Mouse (Mus musculus) left cerebral cortex, postnatal 14 days (tissue): ENCODE measurements at regions not wholly inside any gene's neighbourhood (a gene's known extent, or its start where the extent isn't known, plus 50 kb on each side); places are given as distances from the start of the nearest gene placed in this dataset.

Experiments
- DNase-seq, 2 experiments: peaks; one replicate each; pipeline ENCODE4 v3.0.0; 2021 to 2022; ENCODE audit warnings: low spot score in 2 of 2, mixed read lengths in 1 of 2
- intact Hi-C: fragments of 180-260 bp; cut with DNase I; formaldehyde crosslinking; loops from one replicate; pipeline ENCODE4 v1.15.1; 2025

- intact Hi-C loops: no loop called here
- DNase-seq: no peak
These were observed 58.6 kb upstream of the Grip1 start for GRCm38 (mm10) chr10:119395048-119395447.

DNA sequence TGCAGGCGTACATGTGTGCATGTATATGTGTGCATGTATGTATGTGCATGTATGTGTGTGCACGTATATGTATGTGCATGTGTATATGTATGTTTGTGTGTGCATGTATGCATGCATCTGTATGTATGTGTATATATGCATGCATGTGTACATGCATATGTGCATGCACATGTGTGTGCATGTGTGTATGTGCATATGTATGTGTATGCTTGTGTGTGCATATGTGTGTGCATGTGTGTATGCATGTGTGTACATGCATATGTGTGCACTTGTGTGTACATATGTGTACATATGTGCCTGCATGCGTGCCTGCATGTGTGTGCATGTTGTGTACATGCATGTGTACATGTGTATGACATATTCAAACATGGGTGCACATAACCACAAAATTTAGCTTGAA is 65.7 kb upstream of the Grip1 start:
- intact Hi-C loops: no loop called here

DNA sequence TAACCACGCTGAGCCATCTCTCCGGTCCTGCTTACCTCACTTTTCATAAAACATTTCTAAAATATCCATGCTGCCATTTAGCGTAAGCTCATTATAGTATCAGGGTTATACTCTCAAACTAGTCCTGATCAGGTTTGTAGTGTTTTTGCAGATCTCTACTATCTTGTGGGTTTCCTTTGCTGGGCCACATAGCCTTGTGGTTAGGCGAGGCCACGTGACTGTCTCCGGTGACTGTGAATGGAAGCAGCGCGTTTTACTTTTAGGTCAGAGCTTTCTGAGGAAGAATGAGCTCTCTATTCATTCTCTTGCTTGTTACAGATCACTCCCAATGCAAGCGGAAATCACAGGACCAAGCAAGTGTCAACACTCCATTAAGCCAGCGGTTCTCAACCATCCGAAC is 71.4 kb upstream of the Grip1 start:
- DNase-seq: no peak
- intact Hi-C loops: no loop called here

More for the DNA sequence above, 65.7 kb upstream of the Grip1 start:
- no peak for DNase-seq

GRCm38 (mm10) chr10:119368566-119368965 is 85.1 kb upstream of the Grip1 start:
- no peak for DNase-seq
- intact Hi-C loops: no loop called here

DNA sequence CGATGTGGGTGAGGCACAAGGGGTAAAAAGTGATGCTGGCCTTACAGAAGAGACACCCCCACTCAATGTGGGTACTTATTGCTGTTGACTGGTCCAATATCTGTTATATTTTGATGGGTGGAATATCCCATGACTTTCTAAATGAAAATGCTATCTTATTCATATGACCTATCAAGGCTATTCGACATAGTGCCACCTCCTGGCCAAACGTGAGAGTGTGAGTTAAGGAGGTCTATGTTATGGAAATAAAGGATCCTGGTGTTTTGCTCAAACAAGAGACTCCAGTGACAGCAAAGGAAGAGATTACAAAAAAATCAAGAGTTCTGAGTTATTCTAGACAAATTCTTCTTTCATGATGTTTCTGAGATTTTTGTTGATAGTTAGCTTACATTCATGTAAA is 90.0 kb upstream of the Grip1 start:
- intact Hi-C loops: no loop called here
- DNase-seq: peak in 1 of 2 experiments; percentile 41

- DNase-seq: peak; percentile 12 to 40
- intact Hi-C loops: no loop called here
These were observed 94.8 kb upstream of the Grip1 start for GRCm38 (mm10) chr10:119358730-119359292.

DNA sequence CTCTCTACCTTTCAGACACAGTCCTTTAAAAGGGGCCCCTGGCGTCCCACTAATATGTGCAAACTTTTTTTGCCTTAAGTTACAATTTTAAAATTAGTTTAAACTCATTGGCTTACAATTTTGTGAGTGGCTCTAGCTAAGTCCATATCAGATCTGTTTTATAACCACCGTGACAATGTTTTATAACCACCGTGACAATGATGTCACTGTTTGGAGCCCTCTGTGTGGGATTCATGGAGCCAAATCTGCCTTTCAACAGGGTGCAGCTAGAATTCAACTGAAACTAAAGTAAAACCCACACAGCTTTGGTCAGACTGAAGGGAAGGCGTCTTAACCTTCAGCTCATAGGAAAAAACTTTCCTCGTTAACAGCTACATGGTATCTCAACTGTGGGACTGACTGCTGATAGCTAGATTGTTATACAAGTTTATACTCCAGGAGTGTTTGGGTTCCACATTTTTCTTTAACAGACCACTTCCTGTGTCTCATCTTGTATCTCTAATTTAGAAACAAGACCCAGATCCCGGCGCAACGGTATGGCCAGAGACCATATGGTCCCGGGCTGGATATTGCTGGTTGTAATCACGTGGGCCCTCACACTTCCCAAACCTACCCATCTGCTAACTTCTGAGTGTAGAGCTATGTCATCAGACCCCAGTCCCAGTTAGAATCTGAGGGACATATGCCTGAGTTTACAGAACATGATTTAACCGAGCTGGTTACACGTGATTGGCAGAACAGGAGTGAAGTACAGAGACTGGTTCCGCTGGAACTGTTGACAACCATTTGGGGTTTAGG is 102.7 kb upstream of the Cand1 start:
- intact Hi-C loops: no loop called here

GRCm38 (mm10) chr10:119340323-119340722 is 100.5 kb upstream of the Cand1 start:
- DNase-seq: no peak
- intact Hi-C loops: no loop called here

More for the DNA sequence above, 102.7 kb upstream of the Cand1 start:
- peak; percentile 45 to 49 for DNase-seq

DNA sequence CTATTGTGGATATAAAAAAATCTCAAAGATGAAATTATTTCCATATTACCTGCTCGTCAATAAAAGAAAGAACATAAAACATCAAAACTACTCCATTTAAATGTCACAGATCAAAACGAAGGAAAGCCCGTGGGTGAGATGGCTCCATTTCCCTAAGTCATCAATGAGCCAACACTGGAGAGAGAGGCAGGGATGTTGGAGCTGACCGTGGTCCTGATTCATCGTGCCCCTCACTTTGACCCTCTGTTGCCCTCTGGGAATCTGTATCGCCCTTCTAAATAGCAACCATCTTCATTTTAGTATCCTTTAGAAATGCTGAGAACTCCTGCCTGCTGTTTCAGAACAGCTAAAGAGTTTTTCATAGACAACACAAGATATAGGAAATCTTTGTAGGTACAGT is 87.1 kb upstream of the Cand1 start:
- no peak for DNase-seq
- intact Hi-C loops: no loop called here

GRCm38 (mm10) chr10:119319953-119320352 is 80.1 kb upstream of the Cand1 start:
- no peak for DNase-seq
- intact Hi-C loops: no loop called here

DNA sequence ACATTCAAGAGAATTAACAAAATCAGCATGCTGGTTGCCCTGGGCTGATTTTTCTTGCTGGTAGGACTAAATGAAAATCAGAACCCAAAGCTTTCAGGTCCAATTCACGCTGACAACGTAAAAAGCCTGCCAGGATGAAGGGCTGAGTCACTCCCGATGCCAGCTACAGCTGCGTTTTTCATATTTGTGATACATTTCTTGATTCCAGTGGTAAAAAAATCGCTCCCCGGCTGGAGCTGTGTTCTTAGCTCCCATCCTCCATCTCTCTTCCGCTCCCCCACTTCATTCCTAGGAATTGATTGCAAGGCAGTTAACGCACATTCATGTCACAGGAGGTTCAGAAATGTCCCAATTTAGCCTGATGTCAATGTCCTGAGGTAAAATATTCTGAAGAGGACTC is 78.6 kb upstream of the Cand1 start:
- intact Hi-C loops: no loop called here
- peak; percentile 14 to 32 for DNase-seq

DNA sequence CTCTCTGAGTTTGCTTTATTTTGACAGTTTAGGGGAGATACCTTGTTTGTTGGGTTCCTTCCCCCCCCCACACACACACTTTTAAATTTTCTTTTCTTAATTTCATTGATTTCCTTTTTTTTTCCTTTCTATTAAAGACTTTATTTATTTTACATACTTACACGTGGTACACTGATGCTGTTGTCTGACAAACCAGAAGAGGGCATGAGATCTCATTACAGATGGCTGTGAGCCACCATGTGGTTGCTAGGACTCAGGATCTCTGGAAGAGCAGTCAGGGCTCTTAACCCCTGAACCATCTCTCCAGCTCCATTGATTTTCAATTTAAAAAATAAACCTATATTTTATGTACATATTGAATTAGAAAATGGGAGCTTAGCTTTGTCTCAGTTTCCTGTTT is 71.7 kb upstream of the Cand1 start:
- intact Hi-C loops: no loop called here
- DNase-seq: no peak

DNA sequence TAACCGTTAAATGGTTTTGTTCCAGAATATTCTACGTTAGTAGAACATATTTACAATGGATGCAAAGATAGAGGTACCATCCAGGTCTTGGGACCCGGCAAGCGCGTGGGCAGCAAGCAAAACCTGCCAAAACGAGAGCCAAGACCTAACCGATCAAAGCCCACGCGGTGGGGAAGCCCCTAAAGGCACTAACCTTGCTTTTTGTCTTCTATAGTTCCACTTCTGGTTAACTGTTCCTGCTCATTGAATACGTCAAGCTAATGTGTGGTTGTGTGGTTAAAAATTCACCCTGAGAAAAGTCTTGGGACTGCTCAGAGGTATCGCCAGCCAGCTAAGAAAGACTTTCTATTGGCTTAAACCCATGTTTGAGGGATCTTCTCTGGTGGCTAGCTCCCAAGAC is 55.9 kb upstream of the Cand1 start:
- intact Hi-C loops: loop anchor here (5.0 kb wide), 1 partner anchor 347 kb away; no protein-coding TSS in a partner anchor
- DNase-seq: no peak

GRCm38 (mm10) chr10:119294454-119295149 is 54.7 kb upstream of the Cand1 start:
- intact Hi-C loops: loop anchor here (5.0 kb wide), 1 partner anchor 348 kb away; no protein-coding TSS in a partner anchor
- peak; percentile 35 to 37 for DNase-seq

DNA sequence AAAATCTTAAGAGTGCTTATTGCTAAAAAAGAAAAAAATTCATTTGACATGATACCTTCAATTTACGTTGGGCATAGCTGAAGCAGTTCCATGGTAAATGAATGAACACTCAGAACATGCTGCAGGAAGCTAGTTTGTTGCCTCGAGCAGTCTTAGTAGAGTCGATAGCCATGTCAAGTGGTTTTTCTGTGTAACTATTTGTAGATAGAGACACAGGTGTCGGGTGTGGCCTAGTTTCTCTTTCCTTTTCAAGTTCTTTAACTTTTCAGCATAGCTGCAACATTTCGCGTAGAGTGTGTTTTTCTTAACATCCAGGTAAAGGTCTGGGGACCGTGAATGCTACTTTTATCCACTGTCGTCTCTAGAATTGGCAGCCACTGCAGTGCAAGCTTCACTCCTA is 53.5 kb upstream of the Cand1 start:
- intact Hi-C loops: no loop called here
- DNase-seq: no peak
